Mouse (Mus musculus) megakaryocyte-erythroid progenitor cell, adult 5-6 weeks (primary cell): ENCODE measurements around the gene Krt90. TPM values are rescaled to one million over a fixed set of nuclear protein-coding genes. Genes with fewer than 3 reads are reported as not detected.

Experiments
- ATAC-seq: replicated peaks from 2 replicates; pipeline ENCODE4 v1.8.0; 2016; ENCODE audit warnings: mild to moderate bottlenecking, inconsistent platforms; ENCODE audit not compliant: severe bottlenecking, poor library complexity, low FRiP score, low TSS enrichment
- total RNA-seq, 2 experiments: library from RNA; stranded (forward) in 1 of 2; stranded (reverse) in 1 of 2; fragments of 200-1000, 215-1000 nt in 1 of 2; fragments of >200 nt in 1 of 2; fragmentation: Nextera tagmentation in 1 of 2; gene quantifications; 2 replicates each; pipeline ENCODE4 v1.2.3; 2014 to 2017

The Krt90 gene
- not detected in 2 replicates for total RNA-seq (2014; fragmentation: Nextera tagmentation)
- total RNA-seq (2017): not detected in 2 replicates

GRCm38 (mm10) chr15:101562850-101563249 lies at the start of gene Krt90:
Krt90 (minus strand) TSS chr15:101562950.
- ATAC-seq: no peak

GRCm38 (mm10) chr15:101599123-101599522 lies 36.4 kb upstream of the Krt90 start:
- ATAC-seq: no peak

GRCm38 (mm10) chr15:101588216-101588615 lies 25.5 kb upstream of the Krt90 start:
- no peak for ATAC-seq

- no peak for ATAC-seq
Measured at GRCm38 (mm10) chr15:101584456-101584855, 21.7 kb upstream of the Krt90 start.

- ATAC-seq: no peak
Measured at GRCm38 (mm10) chr15:101583211-101583965, 20.6 kb upstream of the Krt90 start.

GRCm38 (mm10) chr15:101581701-101582100 lies 19.0 kb upstream of the Krt90 start:
- ATAC-seq: no peak

- no peak for ATAC-seq
Measured at GRCm38 (mm10) chr15:101575506-101575905, 12.8 kb upstream of the Krt90 start.

- ATAC-seq: no peak
Measured at GRCm38 (mm10) chr15:101573796-101574345, 11.1 kb upstream of the Krt90 start, which contains the start of gene Krt75. Krt75 (minus strand) TSS chr15:101573904.

- no peak for ATAC-seq
Measured at GRCm38 (mm10) chr15:101567780-101568179, 5.0 kb upstream of the Krt90 start.

GRCm38 (mm10) chr15:101558034-101558646 lies 4.6 kb downstream of the Krt90 start:
- no peak for ATAC-seq

- ATAC-seq: peak; percentile 72
Measured at GRCm38 (mm10) chr15:101553169-101553568, 9.6 kb downstream of the Krt90 start.

- ATAC-seq: no peak
Measured at GRCm38 (mm10) chr15:101552188-101552587, 10.6 kb downstream of the Krt90 start.

- no peak for ATAC-seq
Measured at GRCm38 (mm10) chr15:101550567-101550966, 12.2 kb downstream of the Krt90 start, which contains the start of gene Krt82. Krt82 (minus strand) TSS chr15:101550667.

GRCm38 (mm10) chr15:101544478-101544877 lies 18.3 kb downstream of the Krt90 start:
- no peak for ATAC-seq

GRCm38 (mm10) chr15:101542543-101542942 lies 20.2 kb downstream of the Krt90 start:
- ATAC-seq: no peak

GRCm38 (mm10) chr15:101538580-101538900 lies 24.2 kb downstream of the Krt90 start:
- ATAC-seq: no peak

- no peak for ATAC-seq
Measured at GRCm38 (mm10) chr15:101537864-101538579, 24.7 kb downstream of the Krt90 start.

- ATAC-seq: no peak
Measured at GRCm38 (mm10) chr15:101536054-101536850, 26.5 kb downstream of the Krt90 start.

- no peak for ATAC-seq
Measured at GRCm38 (mm10) chr15:101532720-101533119, 30.0 kb downstream of the Krt90 start, which contains the start of gene Krt84. Krt84 (minus strand) TSS chr15:101532820.
